9 mouse cellular contexts compared by ENCODE assay signal in the genomic region with DNA sequence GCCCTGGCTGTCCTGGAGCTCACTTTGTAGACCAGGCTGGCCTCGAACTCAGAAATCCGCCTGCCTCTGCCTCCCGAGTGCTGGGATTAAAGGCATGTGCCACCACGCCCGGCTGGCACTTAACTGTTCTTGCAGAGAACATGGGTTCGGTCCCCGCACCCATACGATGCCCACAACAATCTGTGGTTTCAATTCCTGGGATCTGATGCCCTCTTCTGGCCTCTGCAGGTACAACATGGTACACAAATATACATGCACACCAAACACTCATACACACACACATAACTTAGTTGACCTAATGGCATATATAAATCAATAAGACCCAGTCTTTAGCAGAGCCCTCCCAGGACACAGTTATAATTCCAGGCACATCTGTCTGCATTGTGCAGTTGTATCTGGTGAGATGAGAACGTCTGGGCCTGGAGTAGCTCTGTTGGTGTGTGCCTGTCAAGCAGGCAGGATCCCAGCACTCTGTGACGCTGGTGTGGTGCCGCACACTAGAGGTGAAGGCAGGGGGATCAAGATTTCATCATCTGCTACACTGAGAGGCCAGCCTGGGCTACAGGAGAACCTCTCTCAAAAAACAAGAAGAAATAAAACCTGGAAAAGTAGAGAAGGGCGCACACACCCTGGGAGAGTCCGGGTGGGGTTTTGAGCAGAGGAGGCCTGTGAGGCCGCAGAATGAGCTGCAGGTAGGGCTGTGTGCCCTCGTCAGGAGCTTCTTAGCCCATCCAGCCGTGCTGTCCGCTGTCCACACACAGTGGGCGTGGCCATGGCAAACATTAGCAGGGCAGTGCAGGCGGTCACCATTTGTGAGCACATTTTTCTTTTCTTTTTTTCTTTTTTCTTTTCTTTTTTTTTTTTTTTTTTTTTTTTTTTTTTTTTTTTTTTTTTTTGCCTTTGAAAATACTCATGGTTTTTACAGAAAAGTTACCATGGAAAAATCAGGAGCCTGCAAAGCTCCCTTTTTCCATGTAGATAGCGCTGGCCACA. TPM values are rescaled to one million over a fixed set of nuclear protein-coding genes. Genes with fewer than 3 reads are reported as not detected.
DNase-seq lines count a peak whose midpoint lies in the region; ATAC-seq and TF ChIP-seq lines count a peak whose summit lies in the region.
"Had no signal": no experiment of that assay in that cellular context is flagged by ENCODE, and none has a peak within 500 bp of the region (broad histone marks: within the 10 kb centered on the region; RNA-seq: fewer than 3 reads in every experiment).

No protein-coding gene starts in this region.

- no peaks in the 10 kb centered on the region for H3K79me2 ChIP-seq in MEL (ENCODE audit: control insufficient read depth, insufficient read depth, low read length, poor library complexity)

- TF ChIP-seq RAD21 in MEL (IDR thresholded peaks at IDR 0.05; ENCODE audit: low read depth, low read length) = peak; percentile 80

- DNase-seq in left cerebral cortex, adult 11 months (ENCODE audit: low spot score) = peak; percentile 28
- no peak for DNase-seq in left cerebral cortex, postnatal 10 days (ENCODE audit: extremely low spot score in 1 of 2, low spot score in 2 of 2)
- peak; percentile 84 for DNase-seq in MEL (ENCODE audit: low read depth, low spot score)
- DNase-seq in cerebellum, adult 8-10 months = peak; percentile 58
- DNase-seq in limb, embryonic 11.5 days (ENCODE audit: low spot score) = peak; percentile 62
- DNase-seq in neural tube, embryonic 11.5 days (ENCODE audit: low spot score) = peak; percentile 32
- no peak for DNase-seq in yolk sac, embryonic 10.5 days (ENCODE audit: low spot score)

- TF ChIP-seq EP300 in MEL (IDR thresholded peaks at IDR 0.05; ENCODE audit: low read depth in 1 of 2, low read length in 2 of 2) = no peak

- intact Hi-C loops in left cerebral cortex, postnatal 10 days (cut with DNase I) = loop anchor here (5.0 kb wide), 1 partner anchor 57 kb away; a partner anchor contains a TSS

- no peak overlapping the region for H3K4me2 ChIP-seq in hindbrain, embryonic 16.5 days (ENCODE audit: low read length)
- H3K4me2 ChIP-seq in limb, embryonic 11.5 days (ENCODE audit: low read depth, severe bottlenecking) = no peak overlapping the region
- H3K4me2 ChIP-seq in neural tube, embryonic 11.5 days (ENCODE audit: low read depth) = no peak overlapping the region
- H3K4me2 ChIP-seq: neural tube, embryonic 12.5 days had no signal

- H3K27me3 ChIP-seq in MEL (ENCODE audit: control insufficient read depth in 1 of 2, insufficient read depth in 2 of 2, low read length in 2 of 2) = no peaks in the 10 kb centered on the region
- H3K27me3 ChIP-seq in hindbrain, embryonic 16.5 days (replicated peaks; ENCODE audit: control insufficient read depth, insufficient read depth, low read length) = no peaks in the 10 kb centered on the region
- H3K27me3 ChIP-seq in limb, embryonic 11.5 days (ENCODE audit: control insufficient read depth, insufficient read depth, low read length) = no peaks in the 10 kb centered on the region
- H3K27me3 ChIP-seq in neural tube, embryonic 11.5 days (ENCODE audit: control insufficient read depth, insufficient read depth, low read length) = no peaks in the 10 kb centered on the region
- H3K27me3 ChIP-seq: neural tube, embryonic 12.5 days had no signal

- no peak overlapping the region for H3K27ac ChIP-seq in MEL (ENCODE audit: control insufficient read depth, low read depth, low read length)
- no peak overlapping the region for H3K27ac ChIP-seq in hindbrain, embryonic 16.5 days (ENCODE audit: low read depth, low read length)
- H3K27ac ChIP-seq in limb, embryonic 11.5 days (replicated peaks; ENCODE audit: low read depth, low read length) = no peak overlapping the region
- H3K27ac ChIP-seq in neural tube, embryonic 11.5 days (ENCODE audit: low read depth, low read length) = no peak overlapping the region
- H3K27ac ChIP-seq: neural tube, embryonic 12.5 days had no signal

- no peak for TF ChIP-seq POLR2A in MEL (IDR thresholded peaks at IDR 0.05; ENCODE audit: control insufficient read depth in 1 of 2, insufficient read depth in 1 of 2, low read depth in 1 of 2, low read length in 2 of 2, poor library complexity in 1 of 2)

- no peaks in the 10 kb centered on the region for H3K9me3 ChIP-seq in MEL (replicated peaks; ENCODE audit: insufficient read depth, low read length)
- H3K9me3 ChIP-seq in hindbrain, embryonic 16.5 days (ENCODE audit: control insufficient read depth, low read length) = no peaks in the 10 kb centered on the region
- no peaks in the 10 kb centered on the region for H3K9me3 ChIP-seq in limb, embryonic 11.5 days (ENCODE audit: control insufficient read depth, low read length)
- no peaks in the 10 kb centered on the region for H3K9me3 ChIP-seq in neural tube, embryonic 11.5 days (ENCODE audit: control insufficient read depth, low read length)
- H3K9me3 ChIP-seq: neural tube, embryonic 12.5 days had no signal

- peak; percentile 77 to 93 (median 80) for TF ChIP-seq CTCF in MEL (IDR thresholded peaks at IDR 0.05 in 2 of 3, conservative IDR thresholded peaks at IDR 0.05 in 1 of 3; ENCODE audit: control insufficient read depth in 1 of 3, insufficient read depth in 1 of 3, low read depth in 2 of 3, low read length in 3 of 3, poor library complexity in 1 of 3, severe bottlenecking in 1 of 3)

- no peak overlapping the region for H3K9ac ChIP-seq in MEL (ENCODE audit: control insufficient read depth, low read depth, low read length, poor library complexity, severe bottlenecking)
- no peak overlapping the region for H3K9ac ChIP-seq in hindbrain, embryonic 16.5 days (ENCODE audit: low read depth, low read length)
- no peak overlapping the region for H3K9ac ChIP-seq in limb, embryonic 11.5 days (ENCODE audit: low read length)
- no peak overlapping the region for H3K9ac ChIP-seq in neural tube, embryonic 11.5 days (ENCODE audit: low read length)
- H3K9ac ChIP-seq: neural tube, embryonic 12.5 days had no signal

- 90% methylated on average over 20 of the region's 20 CpGs for WGBS in hindbrain, embryonic 16.5 days
- WGBS in limb, embryonic 11.5 days = 90% methylated on average over 20 of the region's 20 CpGs
- WGBS in neural tube, embryonic 11.5 days = 85% methylated on average over 18 of the region's 20 CpGs

- ATAC-seq in hindbrain, embryonic 16.5 days = 0 out of 2 replicates have a peak, but pooled peaks have one; percentile 20
- no peak for ATAC-seq in limb, embryonic 11.5 days (ENCODE audit: insufficient number of reproducible peaks, low FRiP score, low TSS enrichment, low read depth)
- ATAC-seq in neural tube, embryonic 11.5 days (ENCODE audit: insufficient read depth, low FRiP score, low TSS enrichment) = no peak

- no peaks in the 10 kb centered on the region for H3K4me1 ChIP-seq in MEL (ENCODE audit: control insufficient read depth in 1 of 2, insufficient read depth in 2 of 2, low read length in 2 of 2)
- H3K4me1 ChIP-seq in hindbrain, embryonic 16.5 days (ENCODE audit: control insufficient read depth, insufficient read depth, low read depth, low read length) = no peaks in the 10 kb centered on the region
- H3K4me1 ChIP-seq in limb, embryonic 11.5 days (ENCODE audit: control insufficient read depth, insufficient read depth, low read length) = no peaks in the 10 kb centered on the region
- H3K4me1 ChIP-seq in neural tube, embryonic 11.5 days (ENCODE audit: control insufficient read depth, insufficient read depth, low read length) = no peaks in the 10 kb centered on the region
- H3K4me1 ChIP-seq: neural tube, embryonic 12.5 days had no signal

- H3K36me3 ChIP-seq in MEL (ENCODE audit: control insufficient read depth in 1 of 2, insufficient read depth in 2 of 2, low read length in 2 of 2) = peaks cover 0 to 57% of the 10 kb centered on the region in 2 experiments; a peak in 2 of 4 replicates
- peaks cover 23% of the 10 kb centered on the region for H3K36me3 ChIP-seq in hindbrain, embryonic 16.5 days (ENCODE audit: control insufficient read depth, insufficient read depth, low read length)
- peaks cover 11% of the 10 kb centered on the region; the same call in 1 of the 2 replicates for H3K36me3 ChIP-seq in limb, embryonic 11.5 days (ENCODE audit: control insufficient read depth, insufficient read depth, low read length)
- peaks cover 4% of the 10 kb centered on the region for H3K36me3 ChIP-seq in neural tube, embryonic 11.5 days (ENCODE audit: control insufficient read depth, insufficient read depth, low read length)

- no peak overlapping the region for H3K4me3 ChIP-seq in MEL (ENCODE audit: control insufficient read depth in 1 of 2, insufficient read depth in 1 of 2, low read depth in 2 of 2, low read length in 2 of 2)
- no peak overlapping the region for H3K4me3 ChIP-seq in hindbrain, embryonic 16.5 days (ENCODE audit: low read length)
- no peak overlapping the region for H3K4me3 ChIP-seq in limb, embryonic 11.5 days (ENCODE audit: low read depth, low read length)
- H3K4me3 ChIP-seq in neural tube, embryonic 11.5 days (ENCODE audit: low read depth, low read length) = no peak overlapping the region
- H3K4me3 ChIP-seq: neural tube, embryonic 12.5 days had no signal

RNA-seq across cellular contexts. Expression of a gene that starts 40.7 kb away (rescaled TPM):
- total RNA-seq in left cerebral cortex, postnatal 10 days (2021) = 10 to 100 TPM; 18.3 to 19.8 TPM
- total RNA-seq in MEL (2012; rRNA removed) = 128 and 146 TPM in 2 replicates
- polyA plus RNA-seq in MEL (2012; ENCODE audit: insufficient read depth in 1 of 2, insufficient read length in 2 of 2, low read depth in 1 of 2, low replicate concordance in 2 of 2, missing spikeins in 1 of 2) = 10 to 100 TPM in 1 of 2 experiments, not detected in 1; 89.4 TPM
- polyA plus RNA-seq in hindbrain, embryonic 16.5 days (2015; fragmentation: Nextera tagmentation; extraction: Ambion mirVana) = 64.3 and 66.8 TPM in 2 replicates
- polyA plus RNA-seq in limb, embryonic 11.5 days (2014; fragmentation: Nextera tagmentation; extraction: Ambion mirVana) = 97.0 and 99.6 TPM in 2 replicates
- polyA plus RNA-seq in neural tube, embryonic 11.5 days (2014; fragmentation: Nextera tagmentation; extraction: Ambion mirVana) = 69.8 and 77.0 TPM in 2 replicates

RNA-seq across cellular contexts. Expression of a gene that starts 44.6 kb away (rescaled TPM):
- total RNA-seq in left cerebral cortex, postnatal 10 days (2021) = 10 to 100 TPM; 60.1 to 66.9 TPM
- total RNA-seq in MEL (2012; rRNA removed) = 110 and 117 TPM in 2 replicates
- polyA plus RNA-seq in MEL (2012; ENCODE audit: insufficient read depth in 1 of 2, insufficient read length in 2 of 2, low read depth in 1 of 2, low replicate concordance in 2 of 2, missing spikeins in 1 of 2) = 100 to 1,000 TPM; 237 to 832 TPM
- polyA plus RNA-seq in hindbrain, embryonic 16.5 days (2015; fragmentation: Nextera tagmentation; extraction: Ambion mirVana) = 61.9 and 69.2 TPM in 2 replicates
- polyA plus RNA-seq in limb, embryonic 11.5 days (2014; fragmentation: Nextera tagmentation; extraction: Ambion mirVana) = 66.4 and 67.0 TPM in 2 replicates
- 66.3 and 69.7 TPM in 2 replicates for polyA plus RNA-seq in neural tube, embryonic 11.5 days (2014; fragmentation: Nextera tagmentation; extraction: Ambion mirVana)

RNA-seq across cellular contexts. Expression of a gene that starts 56.6 kb away (rescaled TPM):
- under 1 TPM in 1 of 2 experiments, not detected in 1; 0.58 TPM for total RNA-seq in left cerebral cortex, postnatal 10 days (2021)
- total RNA-seq in MEL (2012; rRNA removed) = 37.2 and 55.2 TPM in 2 replicates
- 10 to 100 TPM in 1 of 2 experiments, not detected in 1; 58.7 TPM for polyA plus RNA-seq in MEL (2012; ENCODE audit: insufficient read depth in 1 of 2, insufficient read length in 2 of 2, low read depth in 1 of 2, low replicate concordance in 2 of 2, missing spikeins in 1 of 2)
- polyA plus RNA-seq in hindbrain, embryonic 16.5 days (2015; fragmentation: Nextera tagmentation; extraction: Ambion mirVana) = 1.6 and 2.5 TPM in 2 replicates
- polyA plus RNA-seq in limb, embryonic 11.5 days (2014; fragmentation: Nextera tagmentation; extraction: Ambion mirVana) = 2.5 and 3.2 TPM in 2 replicates
- 1.8 and 2.7 TPM in 2 replicates for polyA plus RNA-seq in neural tube, embryonic 11.5 days (2014; fragmentation: Nextera tagmentation; extraction: Ambion mirVana)

RNA-seq across cellular contexts. Expression of a gene that starts 57.7 kb away (rescaled TPM):
- total RNA-seq in left cerebral cortex, postnatal 10 days (2021) = 10 to 100 TPM; 33.2 to 35.1 TPM
- total RNA-seq in MEL (2012; rRNA removed) = 173 and 199 TPM in 2 replicates
- 100 to 1,000 TPM in 1 of 2 experiments, not detected in 1; 244 TPM for polyA plus RNA-seq in MEL (2012; ENCODE audit: insufficient read depth in 1 of 2, insufficient read length in 2 of 2, low read depth in 1 of 2, low replicate concordance in 2 of 2, missing spikeins in 1 of 2)
- 50.3 and 53.7 TPM in 2 replicates for polyA plus RNA-seq in hindbrain, embryonic 16.5 days (2015; fragmentation: Nextera tagmentation; extraction: Ambion mirVana)
- 48.3 and 50.3 TPM in 2 replicates for polyA plus RNA-seq in limb, embryonic 11.5 days (2014; fragmentation: Nextera tagmentation; extraction: Ambion mirVana)
- polyA plus RNA-seq in neural tube, embryonic 11.5 days (2014; fragmentation: Nextera tagmentation; extraction: Ambion mirVana) = 47.8 and 51.8 TPM in 2 replicates

Comparison
In these comparisons a context has a peak if more than half of its experiments do, and no peak if none do; other contexts are left out.
1. DNase-seq: peak in left cerebral cortex, adult 11 months (single experiment), MEL (single experiment), cerebellum, adult 8-10 months (single experiment), limb, embryonic 11.5 days (single experiment) and neural tube, embryonic 11.5 days (single experiment); none in left cerebral cortex, postnatal 10 days (0 of 2) and yolk sac, embryonic 10.5 days (single experiment).